Mouse (Mus musculus): ENCODE results near the gene Als2cr12. TPM values are rescaled to one million over a fixed set of nuclear protein-coding genes. Genes with fewer than 3 reads are reported as not detected.
"Not testable (repeated sequence)": the region's sequence is repeated elsewhere in the genome, so short reads cannot be mapped to it uniquely, and the experiment has no call there.

The Als2cr12 gene
- not detected for total RNA-seq (2021)
- long read RNA-seq, experiment 1, result 0 reads
- long read RNA-seq, experiment 2, result 0 reads

DNA sequence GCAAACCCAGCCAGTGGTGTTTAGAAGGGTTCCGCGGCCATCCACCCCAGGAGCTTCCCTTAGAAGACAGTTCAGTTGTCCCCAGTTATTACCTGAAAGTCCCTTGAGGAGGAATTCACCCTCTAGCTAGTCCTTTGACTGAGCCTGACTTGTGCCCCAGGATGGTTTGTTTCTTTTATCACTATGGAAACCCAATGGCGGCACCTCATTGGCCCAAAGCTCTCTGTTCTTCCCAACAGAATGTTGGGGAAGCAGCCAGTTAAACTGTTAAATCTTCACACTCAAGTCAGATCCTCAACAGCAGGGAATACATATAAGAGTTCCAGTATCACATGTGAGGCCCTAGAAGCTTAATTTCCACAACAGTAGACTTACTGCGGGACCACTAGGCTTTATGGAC, at the start of gene Als2cr12:
TSS of gene Als2cr12 (minus strand) at position 180 of the 400 bp plus-strand sequence.
- DNase-seq, result not testable (repeated sequence)

DNA sequence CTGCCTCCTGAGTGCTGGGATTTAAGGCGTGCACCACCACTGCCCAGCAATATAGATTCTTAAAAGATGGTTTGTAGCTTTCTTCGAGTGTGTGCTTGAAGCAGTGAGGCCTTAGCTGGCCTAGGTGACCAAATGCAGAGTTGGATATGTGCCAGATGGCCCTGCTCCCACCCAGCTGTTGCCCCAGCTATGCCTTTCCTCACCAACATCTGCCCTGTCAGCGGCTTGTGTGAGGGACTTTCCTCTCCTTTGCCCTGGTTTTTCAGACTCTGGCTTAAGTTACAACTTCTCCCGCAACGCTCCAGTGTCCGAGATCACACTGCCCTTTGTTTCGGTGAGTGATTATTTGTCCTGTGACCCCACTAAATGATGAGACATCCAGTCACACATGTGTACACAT, 48.9 kb upstream of the Als2cr12 start:
- DNase-seq, result peak; percentile 47

GRCm38 (mm10) chr1:58743252-58743651, 47.5 kb upstream of the Als2cr12 start:
- DNase-seq, result no peak

- DNase-seq, result no peak
Observed at GRCm38 (mm10) chr1:58742571-58743021, 46.8 kb upstream of the Als2cr12 start.

DNA sequence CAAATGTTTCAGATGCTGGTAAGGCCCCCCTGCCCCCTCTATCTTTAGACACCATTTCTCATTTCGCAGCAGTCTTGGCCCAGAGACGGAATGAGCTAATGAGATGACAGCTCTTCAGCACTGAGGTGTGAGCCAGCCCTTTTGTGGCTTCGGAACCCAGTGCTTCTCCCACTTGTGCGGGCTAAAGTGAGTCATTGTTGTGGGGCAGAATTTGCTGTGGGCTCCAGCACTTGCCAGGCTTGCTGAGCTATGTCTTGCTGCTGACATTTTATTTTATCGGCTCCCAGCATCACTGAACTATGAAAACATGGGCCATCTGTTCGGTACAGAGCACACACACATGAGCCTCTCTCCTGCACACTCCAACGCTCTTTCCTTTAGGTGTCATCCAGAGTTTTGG, 43.7 kb upstream of the Als2cr12 start:
- no peak for DNase-seq

GRCm38 (mm10) chr1:58736968-58737367, 41.2 kb upstream of the Als2cr12 start:
- DNase-seq, result no peak

DNA sequence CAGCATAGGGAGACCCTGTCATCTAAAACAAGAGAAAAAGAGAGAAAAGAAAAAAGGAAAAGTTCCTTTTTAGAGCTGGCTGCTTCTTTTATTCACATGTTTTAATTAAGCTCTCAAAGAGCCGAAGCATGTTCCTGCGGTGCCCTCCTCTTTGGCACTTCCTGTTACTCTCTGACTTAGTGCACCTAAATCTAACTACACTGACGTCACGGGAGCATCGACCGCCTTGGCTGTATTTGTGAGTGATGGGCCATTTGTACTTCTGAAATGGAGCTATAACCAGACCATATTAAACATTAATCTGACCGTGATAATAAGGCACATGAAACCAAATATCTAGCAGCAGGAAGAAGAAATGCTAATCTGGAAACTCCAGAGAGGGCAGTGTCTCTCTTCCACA, 40.2 kb upstream of the Als2cr12 start:
- no peak for DNase-seq

DNA sequence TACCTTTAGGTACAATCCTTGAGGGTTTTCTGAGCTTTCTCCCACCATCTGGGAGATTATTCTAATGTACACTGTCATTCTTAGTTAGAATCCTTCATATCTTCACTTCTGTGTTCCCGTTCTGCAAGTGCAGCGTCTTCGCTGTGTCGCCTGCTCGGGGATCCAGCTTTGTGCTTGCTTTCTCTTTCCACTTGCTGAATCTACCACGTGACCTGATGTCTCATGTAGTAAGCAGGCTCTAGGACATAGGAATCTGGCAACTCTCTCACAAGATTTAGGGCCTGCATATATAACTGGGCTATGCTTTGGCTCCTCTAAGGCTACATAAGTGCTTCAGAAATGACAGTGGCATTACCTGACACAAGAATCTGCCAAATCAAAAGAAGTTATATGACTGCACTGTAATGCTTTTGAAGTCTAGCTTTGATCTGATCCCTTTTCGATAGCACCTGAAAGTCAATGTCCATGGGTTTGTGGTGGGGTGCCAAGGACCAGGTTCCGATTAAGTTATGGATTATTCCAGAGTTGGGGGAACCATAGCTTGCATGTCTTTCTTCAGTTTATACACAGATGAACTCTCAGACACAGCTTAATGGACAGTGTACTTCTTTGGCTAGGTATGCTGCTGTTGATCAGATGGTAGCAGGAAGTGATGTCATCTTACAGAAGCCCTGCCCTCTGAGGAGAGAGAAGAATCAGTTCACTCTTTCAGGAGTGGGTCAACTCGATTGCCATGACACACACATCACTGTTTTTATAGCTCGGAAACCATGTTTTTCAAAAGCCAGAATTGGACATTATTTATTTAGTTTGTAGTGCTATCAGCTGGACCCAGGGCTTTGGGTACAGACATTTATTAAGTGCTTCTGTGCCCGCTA, 38.5 kb upstream of the Als2cr12 start:
- DNase-seq, result no peak

DNA sequence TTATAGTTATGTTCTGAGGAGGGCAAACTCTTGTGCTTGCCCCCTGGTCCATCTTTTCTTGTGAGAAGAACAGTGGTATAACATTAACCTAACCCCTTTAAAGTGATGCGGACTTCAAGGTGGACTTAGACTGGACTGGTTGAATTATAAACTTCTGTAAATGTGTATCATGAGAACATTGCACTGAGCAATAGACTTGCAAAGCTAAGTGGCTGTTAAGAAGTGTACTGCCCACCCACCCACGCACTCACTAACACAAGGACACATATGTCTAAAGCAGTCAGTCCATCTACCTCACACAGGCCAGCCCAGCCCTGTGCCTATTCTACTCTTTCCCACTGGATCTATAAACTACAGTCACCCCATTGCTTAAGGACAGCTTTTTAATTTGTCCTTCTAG, 37.8 kb upstream of the Als2cr12 start:
- DNase-seq, result no peak

DNA sequence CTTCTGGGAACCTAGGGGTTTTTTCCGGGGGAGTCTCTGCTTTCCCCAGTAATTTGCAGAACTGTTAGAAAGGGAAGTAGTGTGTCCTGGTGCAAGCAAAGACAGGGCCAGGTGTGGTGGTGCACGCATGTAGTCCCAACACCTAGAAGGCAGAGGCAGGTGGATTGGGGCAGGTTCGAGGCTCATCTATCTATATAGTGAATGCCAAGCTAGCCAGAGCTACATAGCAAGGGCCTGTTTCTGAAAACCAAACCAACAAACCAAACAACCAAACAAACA, 32.7 kb upstream of the Als2cr12 start:
- no peak for DNase-seq

GRCm38 (mm10) chr1:58727747-58728589, 32.2 kb upstream of the Als2cr12 start:
- no peak for DNase-seq

DNA sequence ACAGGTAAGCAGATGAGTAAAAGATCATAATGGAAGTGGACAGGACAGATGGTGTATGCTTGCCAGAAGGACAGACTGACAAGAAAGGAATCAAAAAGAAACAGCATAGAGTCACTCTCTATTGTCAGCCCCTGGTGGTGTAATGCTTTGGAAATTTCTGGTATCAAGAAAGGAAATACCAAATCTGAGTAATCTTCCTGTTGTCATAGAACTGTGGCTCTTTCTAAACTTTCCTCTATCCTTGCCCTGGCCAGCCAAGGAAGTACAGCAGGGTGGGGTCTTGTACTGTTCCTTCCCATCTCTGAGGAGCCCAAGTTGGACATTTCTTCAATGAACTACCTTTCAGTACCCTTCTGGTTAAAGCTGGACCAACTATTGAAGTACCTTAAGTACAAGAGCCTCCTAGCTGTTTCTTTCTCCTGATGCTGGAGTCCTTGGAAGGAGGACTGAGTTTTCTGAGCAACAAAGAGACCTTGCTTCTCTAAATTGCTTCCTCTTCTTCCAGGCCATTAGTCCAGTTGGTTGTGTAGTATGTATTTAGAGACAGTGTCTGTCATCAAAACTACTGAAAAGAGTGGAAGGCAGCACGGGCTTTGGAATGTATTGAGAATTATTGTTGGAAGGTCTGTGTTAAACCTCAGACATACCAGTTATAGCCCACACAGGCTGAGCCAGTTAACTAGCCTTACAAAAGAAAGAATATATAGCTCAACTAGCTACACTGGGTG, 31.4 kb upstream of the Als2cr12 start:
- no peak for DNase-seq

DNA sequence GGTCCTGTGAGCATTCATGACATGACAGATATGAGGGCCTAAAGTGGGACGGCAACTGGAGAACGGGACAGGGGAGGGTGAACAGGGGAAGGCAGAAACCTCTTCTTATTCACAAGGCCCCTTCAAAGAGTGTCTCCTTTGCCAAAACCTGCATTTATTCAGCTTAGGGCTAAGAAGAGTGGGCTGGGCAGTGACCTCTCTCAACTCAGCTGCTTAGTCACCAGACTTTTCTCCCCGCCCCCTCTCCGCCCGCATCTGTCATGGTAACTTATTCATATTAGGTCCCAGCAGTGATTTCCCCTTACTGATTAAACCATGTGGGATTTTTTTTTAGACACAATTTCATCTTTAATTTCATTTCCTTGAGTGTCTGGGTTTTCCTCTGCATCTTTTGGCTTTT, 30.0 kb upstream of the Als2cr12 start:
- DNase-seq, result no peak

DNA sequence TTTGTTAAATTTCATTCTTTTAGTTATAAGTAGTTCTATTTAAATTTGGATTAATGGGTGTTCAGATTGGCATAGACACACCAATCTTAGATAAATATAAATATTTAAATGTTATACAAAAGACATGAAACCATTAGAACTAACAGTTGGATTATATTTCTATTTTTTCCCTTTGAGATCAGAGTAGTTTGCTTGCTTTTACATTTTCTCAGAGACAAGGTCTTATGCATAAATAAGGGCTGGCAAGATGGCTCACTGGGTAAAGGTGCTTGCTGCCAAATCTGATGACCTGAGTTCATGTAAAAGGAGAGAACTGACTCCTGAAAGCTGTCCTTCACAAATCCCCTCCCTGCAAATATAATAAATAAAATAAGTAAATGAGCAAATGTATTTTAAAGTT, 29.3 kb upstream of the Als2cr12 start:
- DNase-seq, result no peak

- no peak for DNase-seq
Observed at GRCm38 (mm10) chr1:58724533-58724932, 28.7 kb upstream of the Als2cr12 start.

GRCm38 (mm10) chr1:58723809-58724405, 28.1 kb upstream of the Als2cr12 start:
- DNase-seq, result no peak

DNA sequence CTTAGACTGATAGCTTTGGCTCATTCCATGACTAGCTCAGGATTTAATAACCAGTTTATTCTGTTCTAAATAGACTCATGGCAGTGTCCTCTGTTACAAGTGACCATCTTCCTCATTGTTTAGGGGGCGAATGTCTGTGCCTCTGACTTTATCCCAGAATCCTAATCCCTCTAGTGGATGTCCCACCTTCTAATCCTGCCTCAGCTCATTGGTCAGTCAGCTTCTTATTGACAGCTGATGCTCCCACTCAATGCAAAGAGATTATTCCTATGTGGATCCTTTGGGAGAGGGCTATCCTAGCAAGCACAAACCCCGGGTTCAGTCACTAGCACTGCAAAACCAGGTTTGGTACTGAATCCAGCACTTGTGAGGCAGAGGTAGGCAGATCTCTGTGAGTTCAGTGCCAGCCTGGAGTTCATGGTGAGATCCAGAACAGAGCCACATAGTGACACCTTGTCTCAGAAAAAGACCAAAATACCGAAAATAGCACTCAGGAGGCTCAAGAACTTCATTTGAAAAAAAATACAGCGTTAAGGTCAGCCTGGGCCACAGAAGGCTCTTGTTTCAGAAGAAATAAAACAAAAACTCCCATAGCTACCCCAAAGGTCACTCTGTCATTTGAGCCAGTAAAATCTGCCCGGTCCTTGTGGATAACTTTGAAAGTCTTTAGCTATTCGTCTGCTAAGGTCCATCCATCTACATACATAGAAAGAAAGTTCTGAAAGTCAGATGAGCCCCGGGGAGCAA, 27.4 kb upstream of the Als2cr12 start:
- no peak for DNase-seq

DNA sequence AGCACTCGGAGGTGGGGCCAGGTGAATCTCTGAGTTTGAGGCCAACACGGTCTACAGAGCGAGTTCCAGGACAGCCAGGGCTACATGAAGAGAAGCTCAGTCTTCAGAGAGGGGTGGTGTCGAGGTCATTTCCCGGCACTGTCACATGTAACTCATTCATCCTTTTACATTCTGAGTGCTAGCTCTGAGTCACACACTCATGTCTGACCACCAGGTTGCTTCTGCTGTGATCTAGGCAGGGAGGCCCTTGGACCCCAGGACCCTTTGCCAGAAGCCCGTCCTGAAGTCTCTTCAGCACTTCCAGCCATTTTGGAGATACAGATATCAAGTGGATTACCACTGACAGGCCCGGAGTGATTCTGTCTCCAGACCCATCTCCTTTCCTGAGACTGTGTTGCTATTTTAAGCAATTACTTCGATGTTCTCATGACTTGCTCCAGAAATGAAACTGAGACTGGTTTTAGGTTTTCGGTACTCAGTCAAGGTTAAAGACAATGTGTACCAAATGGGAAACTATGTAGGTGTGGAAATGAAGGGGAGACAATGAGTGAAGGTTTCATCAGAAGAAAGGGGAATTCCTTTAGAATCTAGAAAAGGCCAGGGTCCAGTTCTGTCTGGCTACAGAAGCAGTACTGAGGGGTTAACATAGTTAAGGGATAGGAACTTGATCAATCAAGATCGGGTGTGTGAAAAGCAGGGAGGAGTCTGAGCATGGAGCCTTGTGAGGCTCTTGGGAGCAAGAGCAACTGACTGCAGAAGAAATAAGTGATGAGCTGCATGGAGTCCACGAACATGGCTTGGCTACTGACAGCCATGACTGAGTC, 26.5 kb upstream of the Als2cr12 start:
- no peak for DNase-seq

GRCm38 (mm10) chr1:58720988-58721387, 25.2 kb upstream of the Als2cr12 start:
- DNase-seq, result no peak

GRCm38 (mm10) chr1:58720090-58720489, 24.3 kb upstream of the Als2cr12 start:
- no peak for DNase-seq

Measured in gastrocnemius, postnatal 10 days (tissue).